Mouse (Mus musculus): ENCODE data around the gene Nmnat2. TPM values are rescaled to one million over a fixed set of nuclear protein-coding genes. Genes with fewer than 3 reads are reported as not detected.

Nmnat2 gene
- total and polyA plus RNA-seq, 3 experiments = 1.3 to 2.8 TPM; not detected in 1

- Histone ChIP-seq H3K9ac (ENCODE audit: control insufficient read depth, low read depth, low read length, poor library complexity, severe bottlenecking) (no peak overlapping the region), H3K79me2 (ENCODE audit: control insufficient read depth, insufficient read depth, low read length, poor library complexity) (no peaks in the 10 kb centered on the region), H3K4me1 (ENCODE audit: control insufficient read depth in 1 of 2, insufficient read depth in 2 of 2, low read length in 2 of 2) (peaks cover 3 to 23% of the 10 kb centered on the region in 2 experiments; a peak in 3 of 4 replicates), H3K4me3 (ENCODE audit: control insufficient read depth in 1 of 2, insufficient read depth in 1 of 2, low read depth in 2 of 2, low read length in 2 of 2) (no peak overlapping the region), H3K36me3 (ENCODE audit: control insufficient read depth in 1 of 2, insufficient read depth in 2 of 2, low read length in 2 of 2) (peaks cover 0 to 5% of the 10 kb centered on the region in 2 experiments; a peak in 2 of 4 replicates), H3K27me3 (ENCODE audit: control insufficient read depth in 1 of 2, insufficient read depth in 2 of 2, low read length in 2 of 2) (no peaks in the 10 kb centered on the region), H3K27ac (ENCODE audit: control insufficient read depth, low read depth, low read length) (no peak overlapping the region), H3K9me3 (replicated peaks; ENCODE audit: insufficient read depth, low read length) (no peaks in the 10 kb centered on the region)
- no peak for DNase-seq (ENCODE audit: low read depth, low spot score)
- TF ChIP-seq NELFE (IDR thresholded peaks at IDR 0.05; ENCODE audit: low read depth, low read length) (no peak), MAX (IDR thresholded peaks at IDR 0.05; ENCODE audit: low read length) (no peak), ZC3H11A (IDR thresholded peaks at IDR 0.05; ENCODE audit: low read depth, low read length) (no peak), ZMIZ1 (IDR thresholded peaks at IDR 0.05; ENCODE audit: low read depth, low read length) (no peak), E2F4 (IDR thresholded peaks at IDR 0.05; ENCODE audit: borderline replicate concordance, low read depth, low read length) (no peak), RAD21 (IDR thresholded peaks at IDR 0.05; ENCODE audit: low read depth, low read length) (no peak), SMC3 (IDR thresholded peaks at IDR 0.05; ENCODE audit: low read depth, low read length) (no peak), HCFC1 (IDR thresholded peaks at IDR 0.05; ENCODE audit: low read depth, low read length) (no peak), CHD2 (IDR thresholded peaks at IDR 0.05; ENCODE audit: low read length) (no peak), MAFK (IDR thresholded peaks at IDR 0.05; ENCODE audit: borderline replicate concordance, low read depth, low read length) (no peak), GABPA (IDR thresholded peaks at IDR 0.05; ENCODE audit: low read depth, low read length) (no peak), BHLHE40 (IDR thresholded peaks at IDR 0.05; ENCODE audit: borderline replicate concordance, low read depth, low read length) (no peak), RCOR1 (IDR thresholded peaks at IDR 0.05; ENCODE audit: low read depth, low read length) (no peak), GATA1 (IDR thresholded peaks at IDR 0.05; ENCODE audit: low read depth, low read length) (no peak), POLR2A (IDR thresholded peaks at IDR 0.05; ENCODE audit: control insufficient read depth in 1 of 2, insufficient read depth in 1 of 2, low read depth in 1 of 2, low read length in 2 of 2, poor library complexity in 1 of 2) (no peak), TBP (IDR thresholded peaks at IDR 0.05; ENCODE audit: low read depth, low read length) (no peak)
Measured at GRCm38 (mm10) chr1:152999983-153000382, 45.2 kb downstream of the Nmnat2 start.

DNA sequence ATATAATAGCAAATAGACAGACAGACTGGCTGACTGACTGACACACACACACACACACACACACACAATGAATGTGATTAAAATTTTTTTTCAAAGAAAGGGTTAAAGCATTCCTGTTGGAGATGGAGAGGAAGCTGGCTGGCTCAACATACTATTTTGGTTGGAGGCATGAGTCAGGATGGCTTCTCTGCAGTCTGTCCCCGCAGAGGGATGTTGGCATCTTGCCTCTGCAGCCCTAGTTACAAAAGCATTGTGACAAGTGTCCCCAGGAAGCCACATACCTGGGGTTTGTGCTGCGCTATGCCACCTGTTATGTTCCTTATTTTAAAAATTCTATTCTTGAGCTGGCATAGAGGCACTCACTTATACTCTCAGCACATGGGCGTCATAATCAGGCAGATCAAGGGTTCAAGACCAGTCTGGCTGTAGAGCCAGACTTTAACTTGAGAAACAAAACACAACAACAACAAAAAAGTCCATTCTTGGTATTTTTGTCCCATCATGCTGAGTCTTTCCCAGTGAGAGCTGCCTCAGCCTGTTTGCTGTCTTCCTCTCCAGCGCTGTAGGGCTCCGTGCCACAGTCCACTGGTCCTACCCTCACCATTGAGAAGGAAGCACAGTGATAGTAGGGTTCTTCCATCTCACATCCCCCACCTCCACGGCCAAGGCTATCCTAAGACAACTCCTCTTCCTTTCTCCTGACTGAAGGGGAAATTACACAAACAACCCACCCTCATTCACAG, 45.9 kb downstream of the Nmnat2 start:
- peaks cover 0 to under 1% of the 10 kb centered on the region in 2 experiments; a peak in 2 of 4 replicates for H3K36me3 ChIP-seq (ENCODE audit: control insufficient read depth in 1 of 2, insufficient read depth in 2 of 2, low read length in 2 of 2)
- TF ChIP-seq BHLHE40 (IDR thresholded peaks at IDR 0.05; ENCODE audit: borderline replicate concordance, low read depth, low read length) (no peak), E2F4 (IDR thresholded peaks at IDR 0.05; ENCODE audit: borderline replicate concordance, low read depth, low read length) (no peak), RAD21 (IDR thresholded peaks at IDR 0.05; ENCODE audit: low read depth, low read length) (no peak), ZNF384 (IDR thresholded peaks at IDR 0.05; ENCODE audit: low read depth, low read length) (no peak), ZC3H11A (IDR thresholded peaks at IDR 0.05; ENCODE audit: low read depth, low read length) (no peak), MAZ (IDR thresholded peaks at IDR 0.05; ENCODE audit: low read depth, low read length) (no peak)
- no peak overlapping the region for H3K9ac ChIP-seq (ENCODE audit: control insufficient read depth, low read depth, low read length, poor library complexity, severe bottlenecking)
- DNase-seq (ENCODE audit: low read depth, low spot score) = no peak
- H3K4me1 ChIP-seq (ENCODE audit: control insufficient read depth in 1 of 2, insufficient read depth in 2 of 2, low read length in 2 of 2) = peaks cover under 1 to 22% of the 10 kb centered on the region in 2 experiments; a peak in 3 of 4 replicates
- no peak overlapping the region for H3K27ac ChIP-seq (ENCODE audit: control insufficient read depth, low read depth, low read length)
- no peak overlapping the region for H3K4me3 ChIP-seq (ENCODE audit: control insufficient read depth in 1 of 2, insufficient read depth in 1 of 2, low read depth in 2 of 2, low read length in 2 of 2)
- H3K27me3 ChIP-seq (ENCODE audit: control insufficient read depth in 1 of 2, insufficient read depth in 2 of 2, low read length in 2 of 2) = no peaks in the 10 kb centered on the region
- no peaks in the 10 kb centered on the region for H3K9me3 ChIP-seq (replicated peaks; ENCODE audit: insufficient read depth, low read length)
- no peaks in the 10 kb centered on the region for H3K79me2 ChIP-seq (ENCODE audit: control insufficient read depth, insufficient read depth, low read length, poor library complexity)

All from MEL (cell line).